Mouse (Mus musculus) lung, embryonic 16.5 days (tissue): Measurements from ENCODE around the gene Tmeff1. TPM values are rescaled to one million over a fixed set of nuclear protein-coding genes. Genes with fewer than 3 reads are reported as not detected.
A peak's percentile ranks its signal among the peaks of the same experiment; 100 is the strongest.

Source experiments
- ATAC-seq: fragments of 200-750 bp; cut with Nextera tagmentation; 2 replicates; pipeline ENCODE4 v1.8.0; 2017; ENCODE audit warnings: low read depth, mild to moderate bottlenecking, moderate library complexity
- H3K27ac ChIP-seq: fragments of 300-500 bp; sonication (generic); 2 replicates; pipeline ENCODE4 v1.5.1; 2014; ENCODE audit warnings: mild to moderate bottlenecking, control low read depth, low read length
- H3K27me3 ChIP-seq: fragments of 300-500 bp; sonication (generic); 2 replicates; pipeline ENCODE4 v1.6.1; 2014; ENCODE audit warnings: low read depth, low read length, mixed read lengths; ENCODE audit not compliant: control insufficient read depth, insufficient read depth
- H3K36me3 ChIP-seq: fragments of 300-500 bp; sonication (generic); 2 replicates; pipeline ENCODE4 v1.6.1; 2014; ENCODE audit warnings: low read length; ENCODE audit not compliant: control insufficient read depth, insufficient read depth
- H3K4me1 ChIP-seq: fragments of 300-500 bp; sonication (generic); replicated peaks from 2 replicates; pipeline ENCODE4 v1.6.1; 2014; ENCODE audit warnings: low read length, mixed read lengths; ENCODE audit not compliant: control insufficient read depth, insufficient read depth
- H3K4me2 ChIP-seq: fragments of 300-500 bp; sonication (generic); 2 replicates; pipeline ENCODE4 v1.6.1; 2014; ENCODE audit warnings: low read depth, low read length, control low read depth
- H3K4me3 ChIP-seq: fragments of 300-500 bp; sonication (generic); 2 replicates; pipeline ENCODE4 v1.5.1; 2014; ENCODE audit warnings: mild to moderate bottlenecking, low read length, control low read depth
- H3K9ac ChIP-seq: fragments of 300-500 bp; sonication (generic); 2 replicates; pipeline ENCODE4 v1.6.1; 2014; ENCODE audit warnings: low read length, control low read depth
- H3K9me3 ChIP-seq: fragments of 300-500 bp; sonication (generic); 2 replicates; pipeline ENCODE4 v1.6.1; 2016; ENCODE audit warnings: low read length; ENCODE audit not compliant: control insufficient read depth
- WGBS: fragments of 180-500 bp; shearing (Covaris S2); extraction: QIAGEN DNeasy Blood & Tissue Kit; methylation state at CpG from one replicate; pipeline ENCODE4 v1.1.7; 2014; 5-methylcytosine and 5-hydroxymethylcytosine counted together
- polyA plus RNA-seq: library from polyadenylated mRNA; unstranded; fragments of >200 nt; fragmentation: Nextera tagmentation; extraction: Ambion mirVana; gene quantifications from 2 replicates; pipeline ENCODE4 v1.2.1, GENCODE M21; 2015

The Tmeff1 gene
- polyA plus RNA-seq, 1 experiment from 2014 or later, result 11.5 TPM

DNA sequence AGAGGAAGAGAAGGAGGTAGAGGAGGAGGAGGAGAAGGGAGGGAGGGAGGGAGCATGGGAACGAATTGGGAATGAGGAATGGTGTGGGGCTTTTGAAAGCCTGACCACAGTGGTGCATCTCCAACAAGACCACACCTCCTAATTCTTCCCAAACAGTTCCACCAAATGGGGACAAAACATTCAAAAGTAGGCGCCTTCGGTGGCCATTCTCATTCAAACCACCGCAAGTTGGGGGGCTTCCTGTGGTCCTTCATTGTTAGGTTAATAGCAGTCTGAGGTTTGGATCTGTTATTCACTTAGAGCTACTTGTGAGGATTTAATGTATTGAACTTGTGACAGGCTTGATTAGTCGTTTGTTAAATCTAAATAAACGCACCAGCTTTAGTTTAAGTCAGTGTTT is 40.0 kb downstream of the Tmeff1 start:
- peaks cover 7% of the 10 kb centered on the region for H3K36me3 ChIP-seq

DNA sequence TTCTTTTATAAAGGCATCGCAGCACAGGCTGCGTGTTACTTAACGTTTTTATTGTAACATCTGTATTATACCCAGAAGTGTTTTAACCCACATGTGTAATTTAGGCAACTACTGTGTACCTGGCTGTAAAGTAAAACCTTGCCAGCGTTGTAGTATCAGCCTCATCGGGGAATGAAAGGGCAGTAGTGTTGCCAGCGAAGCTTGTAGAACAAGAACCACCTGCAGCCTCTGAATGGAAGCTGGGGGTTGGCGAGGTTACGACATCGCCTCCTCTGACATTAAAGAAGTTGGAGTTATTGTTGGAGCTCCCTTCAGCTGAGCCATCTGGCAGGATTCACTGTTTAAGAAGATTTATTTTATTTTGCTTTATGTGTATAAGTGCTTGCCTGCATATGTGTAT is 40.9 kb downstream of the Tmeff1 start:
- no peak overlapping the region for H3K4me3 ChIP-seq
- H3K9me3 ChIP-seq, result no peaks in the 10 kb centered on the region
- peaks cover 7% of the 10 kb centered on the region; the same call in 1 of the 2 replicates for H3K36me3 ChIP-seq
- no peak for ATAC-seq
- H3K4me1 ChIP-seq, result no peaks in the 10 kb centered on the region
- WGBS, result 75% methylated on average over 9 of the region's 9 CpGs
- no peak overlapping the region for H3K4me2 ChIP-seq
- no peaks in the 10 kb centered on the region for H3K27me3 ChIP-seq
- no peak overlapping the region for H3K27ac ChIP-seq
- no peak overlapping the region for H3K9ac ChIP-seq

More for the DNA sequence above, 40.0 kb downstream of the Tmeff1 start:
- Histone ChIP-seq H3K4me1 (no peaks in the 10 kb centered on the region), H3K4me2 (no peak overlapping the region), H3K9me3 (no peaks in the 10 kb centered on the region), H3K27ac (no peak overlapping the region), H3K27me3 (no peaks in the 10 kb centered on the region), H3K4me3 (no peak overlapping the region), H3K9ac (no peak overlapping the region)
- ATAC-seq, result no peak
- 72% methylated on average over 6 of the region's 6 CpGs for WGBS

GRCm38 (mm10) chr4:48629445-48629844 is 44.5 kb downstream of the Tmeff1 start:
- ATAC-seq, result no peak
- H3K4me2 ChIP-seq, result no peak overlapping the region
- H3K4me3 ChIP-seq, result no peak overlapping the region
- WGBS, result 93% methylated on average over 13 of the region's 13 CpGs
- H3K4me1 ChIP-seq, result no peaks in the 10 kb centered on the region
- H3K9ac ChIP-seq, result no peak overlapping the region
- no peaks in the 10 kb centered on the region for H3K27me3 ChIP-seq
- peaks cover 5% of the 10 kb centered on the region; the same call in 1 of the 2 replicates for H3K36me3 ChIP-seq
- H3K9me3 ChIP-seq, result no peaks in the 10 kb centered on the region
- no peak overlapping the region for H3K27ac ChIP-seq

- no peak for ATAC-seq
- Histone ChIP-seq H3K9me3 (no peaks in the 10 kb centered on the region), H3K4me3 (no peak overlapping the region), H3K9ac (no peak overlapping the region), H3K27ac (no peak overlapping the region), H3K4me2 (no peak overlapping the region), H3K36me3 (no peaks in the 10 kb centered on the region), H3K4me1 (no peaks in the 10 kb centered on the region), H3K27me3 (no peaks in the 10 kb centered on the region)
- 57% methylated on average over 6 of the region's 6 CpGs for WGBS
Observed at GRCm38 (mm10) chr4:48633529-48633928, 48.6 kb downstream of the Tmeff1 start.

DNA sequence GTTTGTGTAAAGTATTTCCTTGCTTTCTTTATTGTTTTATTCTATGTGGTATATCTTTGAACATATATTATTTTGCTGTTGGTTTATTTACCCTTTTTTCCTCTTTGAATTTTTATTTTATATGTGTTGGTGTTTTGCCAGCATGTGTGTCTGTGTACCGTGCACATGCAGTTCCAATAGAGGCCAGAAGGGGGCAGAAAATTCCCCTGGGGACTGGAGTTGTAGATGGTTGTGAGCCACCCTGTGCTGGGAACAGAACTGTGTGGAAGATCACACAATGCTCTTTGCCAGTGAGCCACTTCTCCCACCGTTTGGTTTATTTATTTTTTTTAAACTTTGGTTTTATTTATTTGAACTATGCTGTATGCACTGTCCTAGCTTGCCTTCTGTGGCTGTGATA is 49.1 kb downstream of the Tmeff1 start:
- Histone ChIP-seq H3K4me3 (no peak overlapping the region), H3K4me1 (no peaks in the 10 kb centered on the region), H3K9ac (no peak overlapping the region), H3K27me3 (no peaks in the 10 kb centered on the region), H3K9me3 (no peaks in the 10 kb centered on the region), H3K4me2 (no peak overlapping the region), H3K27ac (no peak overlapping the region), H3K36me3 (no peaks in the 10 kb centered on the region)
- WGBS, result 51% methylated on average over 2 of the region's 2 CpGs
- no peak for ATAC-seq

- no peaks in the 10 kb centered on the region for H3K9me3 ChIP-seq
- no peaks in the 10 kb centered on the region for H3K4me1 ChIP-seq
- H3K9ac ChIP-seq, result no peak overlapping the region
- no peak for ATAC-seq
- no peak overlapping the region for H3K27ac ChIP-seq
- 71% methylated on average over 13 of the region's 13 CpGs for WGBS
- peaks cover 5% of the 10 kb centered on the region; the same call in 1 of the 2 replicates for H3K36me3 ChIP-seq
- H3K4me3 ChIP-seq, result no peak overlapping the region
- H3K27me3 ChIP-seq, result no peaks in the 10 kb centered on the region
- no peak overlapping the region for H3K4me2 ChIP-seq
Observed at GRCm38 (mm10) chr4:48636831-48637230, 51.9 kb downstream of the Tmeff1 start.

- H3K4me2 ChIP-seq, result no peak overlapping the region
- no peaks in the 10 kb centered on the region for H3K4me1 ChIP-seq
- no peak overlapping the region for H3K4me3 ChIP-seq
- H3K36me3 ChIP-seq, result peaks cover 9% of the 10 kb centered on the region; the same call in 1 of the 2 replicates
- no peaks in the 10 kb centered on the region for H3K9me3 ChIP-seq
- 51% methylated on average over 10 of the region's 10 CpGs for WGBS
- no peak overlapping the region for H3K9ac ChIP-seq
- H3K27me3 ChIP-seq, result no peaks in the 10 kb centered on the region
- ATAC-seq, result no peak
- H3K27ac ChIP-seq, result no peak overlapping the region
Observed at GRCm38 (mm10) chr4:48638132-48638531, 53.2 kb downstream of the Tmeff1 start.

- peaks cover 10% of the 10 kb centered on the region; the same call in 1 of the 2 replicates for H3K36me3 ChIP-seq
Observed at GRCm38 (mm10) chr4:48639503-48639902, 54.5 kb downstream of the Tmeff1 start.

GRCm38 (mm10) chr4:48643801-48644200 is 58.8 kb downstream of the Tmeff1 start:
- 86% methylated on average over 6 of the region's 6 CpGs for WGBS
- Histone ChIP-seq H3K27me3 (no peaks in the 10 kb centered on the region), H3K4me2 (no peak overlapping the region), H3K36me3 (peaks cover 22% of the 10 kb centered on the region), H3K9ac (no peak overlapping the region), H3K4me1 (no peaks in the 10 kb centered on the region), H3K9me3 (no peaks in the 10 kb centered on the region), H3K27ac (no peak overlapping the region), H3K4me3 (no peak overlapping the region)
- no peak for ATAC-seq

More at GRCm38 (mm10) chr4:48639503-48639902, 54.5 kb downstream of the Tmeff1 start:
- H3K27ac ChIP-seq, result no peak overlapping the region
- no peak overlapping the region for H3K9ac ChIP-seq
- H3K4me3 ChIP-seq, result no peak overlapping the region
- WGBS, result 92% methylated on average over 17 of the region's 17 CpGs
- H3K9me3 ChIP-seq, result no peaks in the 10 kb centered on the region
- no peak overlapping the region for H3K4me2 ChIP-seq
- ATAC-seq, result no peak
- H3K4me1 ChIP-seq, result no peaks in the 10 kb centered on the region
- H3K27me3 ChIP-seq, result no peaks in the 10 kb centered on the region

- peaks cover 19% of the 10 kb centered on the region for H3K36me3 ChIP-seq
- no peaks in the 10 kb centered on the region for H3K9me3 ChIP-seq
- 81% methylated on average over 5 of the region's 5 CpGs for WGBS
- peak; percentile 28; the same call in 1 of the 2 replicates for ATAC-seq
- H3K4me2 ChIP-seq, result no peak overlapping the region
- H3K27ac ChIP-seq, result no peak overlapping the region
- H3K27me3 ChIP-seq, result no peaks in the 10 kb centered on the region
- H3K4me3 ChIP-seq, result no peak overlapping the region
- H3K9ac ChIP-seq, result no peak overlapping the region
- no peaks in the 10 kb centered on the region for H3K4me1 ChIP-seq
Observed at GRCm38 (mm10) chr4:48646143-48646542, 61.2 kb downstream of the Tmeff1 start.
